Mouse (Mus musculus): ENCODE measurements around the gene C8g.
A peak's percentile ranks its signal among the peaks of the same experiment; 100 is the strongest.

The C8g gene

DNA sequence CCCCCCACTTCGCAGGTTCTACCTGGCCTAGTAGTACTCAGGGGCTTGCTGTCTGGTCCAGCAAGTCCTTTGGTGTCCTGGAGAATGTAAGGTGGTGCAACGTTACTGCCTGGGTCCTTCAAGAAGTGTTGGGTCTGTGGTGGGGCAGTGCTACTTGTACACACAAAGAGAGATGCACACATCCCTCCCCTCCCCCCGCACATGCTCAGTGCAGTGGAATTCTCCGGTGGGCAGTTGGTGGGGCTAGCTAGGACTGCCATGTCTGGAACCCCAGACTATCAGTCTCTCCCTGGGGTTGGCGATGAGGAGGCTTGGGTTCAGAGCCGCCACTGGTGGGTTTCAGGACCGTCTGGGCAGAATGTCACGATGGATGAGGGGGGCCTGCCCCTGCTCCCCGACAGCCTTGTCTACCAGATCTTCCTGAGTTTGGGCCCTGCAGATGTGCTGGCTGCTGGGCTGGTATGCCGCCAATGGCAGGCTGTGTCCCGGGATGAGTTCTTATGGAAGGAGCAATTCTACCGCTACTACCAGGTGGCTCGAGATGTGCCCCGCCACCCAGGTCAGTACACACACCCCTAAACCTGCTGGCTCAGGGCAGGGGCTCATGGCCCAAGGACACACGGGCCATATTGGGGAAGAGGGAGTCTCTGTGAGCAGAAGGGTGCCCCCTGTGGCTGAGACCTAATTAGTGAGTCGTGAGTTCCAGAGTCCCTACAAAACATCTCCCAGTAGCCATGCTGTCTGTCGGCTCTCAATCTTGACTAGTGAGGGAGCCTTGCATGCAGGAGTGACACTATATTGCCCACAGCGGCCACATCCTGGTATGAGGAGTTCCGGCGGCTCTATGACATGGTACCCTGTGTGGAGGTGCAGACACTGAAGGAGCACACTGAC lies at the start of gene C8g:
Gene C8g, minus strand, starts transcription at position 127 of the 894 bp plus-strand sequence.
- peak in 1 of 2 experiments; percentile 39 for DNase-seq (ENCODE audit: low spot score in 2 of 2)

DNA sequence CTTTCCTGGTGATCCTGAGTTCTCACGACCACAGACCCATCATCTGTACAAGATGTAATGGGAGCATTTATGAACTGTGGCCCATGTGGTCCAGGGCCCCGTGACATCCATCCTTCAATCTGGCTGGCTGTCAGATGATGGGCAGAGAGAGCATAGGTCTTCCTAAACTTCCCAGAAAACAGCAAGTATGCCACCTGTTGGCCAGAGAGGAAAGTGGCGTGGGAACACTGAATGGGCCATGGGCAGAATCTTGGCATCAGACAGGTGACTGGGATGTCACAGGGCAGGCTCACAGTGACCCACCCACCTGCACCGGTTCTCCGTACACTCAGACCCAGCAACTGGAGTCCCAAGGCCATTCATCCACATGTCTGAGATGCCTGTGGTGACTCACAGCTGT lies 49.7 kb upstream of the C8g start:
- DNase-seq (ENCODE audit: low spot score in 2 of 2) = no peak

GRCm38 (mm10) chr2:25549021-25549991 lies 47.8 kb upstream of the C8g start:
- DNase-seq (ENCODE audit: low spot score in 2 of 2) = no peak

- peak; percentile 99 for DNase-seq (ENCODE audit: low spot score in 2 of 2)
Observed at GRCm38 (mm10) chr2:25546811-25547491, 45.4 kb upstream of the C8g start, which contains the start of gene Traf2. Gene Traf2, minus strand, starts transcription at chr2:25546940.

DNA sequence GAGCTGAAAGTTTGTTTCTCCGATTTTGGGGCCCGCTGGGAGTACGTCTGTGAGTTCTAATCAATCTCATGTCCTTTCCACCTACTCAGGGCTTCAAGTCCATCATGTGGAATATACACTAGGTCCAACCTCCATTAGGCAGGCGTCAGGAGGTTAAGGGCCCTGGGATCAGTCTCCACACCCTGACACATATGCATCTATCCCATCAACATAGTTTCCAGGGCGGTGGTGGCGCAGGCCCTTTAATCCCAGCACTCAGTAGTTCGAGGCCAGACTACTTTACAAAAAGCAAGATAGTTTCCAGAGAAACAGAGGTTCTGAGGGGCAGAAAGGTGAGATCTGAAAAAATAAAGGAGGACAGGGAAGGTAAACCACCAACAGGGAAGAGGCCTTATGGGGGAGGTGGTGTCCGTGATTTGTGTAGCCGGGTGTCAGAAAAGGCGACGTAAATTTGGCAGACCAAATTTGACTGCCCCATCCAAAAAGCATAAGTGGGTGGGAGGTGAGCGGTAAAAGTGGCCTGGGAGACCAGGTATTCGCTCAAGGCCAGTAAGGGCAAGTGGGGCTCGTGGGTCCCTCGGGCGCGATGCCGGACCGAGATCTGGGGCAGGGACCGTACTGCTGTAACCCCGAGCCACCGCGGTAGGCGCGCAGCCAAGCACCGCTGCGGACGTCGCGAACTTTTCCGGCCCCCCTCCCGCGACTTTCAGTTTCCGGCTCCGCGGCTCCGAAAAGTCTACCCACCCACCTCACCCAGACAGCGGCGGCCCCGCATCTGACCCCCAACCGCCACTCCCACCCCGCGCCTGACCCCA lies 44.7 kb upstream of the C8g start:
- DNase-seq (ENCODE audit: low spot score in 2 of 2) = no peak

DNA sequence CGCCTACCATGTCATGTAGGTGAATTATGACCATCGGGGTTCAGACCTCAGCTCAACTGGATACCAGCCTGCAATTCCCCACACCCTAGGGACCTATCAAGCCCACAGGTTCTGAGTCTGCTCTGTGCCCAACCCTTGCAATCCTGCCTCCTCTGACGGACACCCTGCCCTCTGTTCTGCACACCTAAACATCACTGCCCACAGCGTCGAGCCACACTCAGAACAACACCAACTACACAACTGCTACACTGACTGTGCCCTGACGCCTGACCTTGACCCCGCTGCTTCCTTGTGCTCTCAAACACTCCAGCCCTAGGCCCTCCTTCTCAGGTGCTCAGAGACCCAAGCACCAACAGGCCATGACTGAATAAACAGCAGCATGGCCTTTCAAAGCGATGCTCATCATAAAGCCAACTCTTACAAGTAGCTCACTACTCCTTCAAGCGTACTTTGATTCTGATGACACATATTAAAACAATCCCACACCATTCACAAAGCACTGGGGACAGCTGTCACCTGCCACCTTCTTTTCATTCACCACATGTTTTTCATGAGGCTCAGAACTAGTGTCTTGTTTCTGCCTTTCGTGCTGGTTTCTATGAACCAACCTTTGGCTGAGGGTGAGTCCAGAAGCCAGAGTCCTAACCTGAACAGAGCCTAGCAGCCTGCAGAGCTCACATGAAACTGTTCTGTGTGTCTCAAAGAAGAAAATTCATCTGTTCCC lies 40.3 kb upstream of the C8g start:
- DNase-seq (ENCODE audit: low spot score in 2 of 2) = no peak

DNA sequence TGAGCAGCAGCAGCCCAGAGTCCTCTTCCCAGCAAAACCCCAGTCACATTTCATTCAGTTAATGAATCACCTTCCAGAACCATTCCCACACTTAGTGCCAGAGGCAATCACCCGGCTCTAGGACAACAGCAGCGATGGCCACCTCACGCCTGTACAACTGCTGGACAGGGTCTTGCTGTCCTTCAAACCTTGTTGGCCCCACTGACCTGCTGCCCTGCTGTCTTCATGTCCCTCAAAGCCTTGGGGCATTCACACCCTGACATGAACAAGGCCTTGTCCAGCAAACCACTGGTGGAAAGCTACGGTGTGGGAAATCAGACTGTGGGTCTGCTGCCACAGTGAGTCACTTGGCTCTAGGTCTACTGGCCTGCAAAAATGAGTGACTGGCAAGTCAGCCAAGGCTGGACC lies 39.0 kb upstream of the C8g start:
- DNase-seq (ENCODE audit: low spot score in 2 of 2) = no peak

DNA sequence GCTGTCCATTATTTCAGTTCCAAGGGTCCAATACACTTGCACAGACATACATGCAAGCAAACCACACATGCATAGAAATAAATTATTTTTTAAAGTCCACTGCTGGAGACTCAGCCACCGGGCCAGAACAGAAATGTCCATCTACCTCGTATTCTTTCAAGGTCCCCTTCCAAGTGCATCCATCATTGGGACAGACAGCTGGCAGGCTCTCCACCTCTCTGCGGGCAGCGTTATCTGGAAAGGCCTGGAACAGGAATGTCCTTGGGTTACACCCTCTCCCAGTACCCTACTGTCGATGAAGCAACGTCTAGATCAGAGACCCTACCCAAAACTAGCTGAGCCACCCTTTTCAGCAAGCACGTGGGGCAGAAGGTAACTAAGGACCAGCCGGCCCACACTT lies 35.0 kb upstream of the C8g start:
- no peak for DNase-seq (ENCODE audit: low spot score in 2 of 2)

- no peak for DNase-seq (ENCODE audit: low spot score in 2 of 2)
Observed at GRCm38 (mm10) chr2:25534866-25535182, 33.3 kb upstream of the C8g start.

GRCm38 (mm10) chr2:25534178-25534865 lies 32.8 kb upstream of the C8g start:
- DNase-seq (ENCODE audit: low spot score in 2 of 2) = peak in 1 of 2 experiments; percentile 21

DNA sequence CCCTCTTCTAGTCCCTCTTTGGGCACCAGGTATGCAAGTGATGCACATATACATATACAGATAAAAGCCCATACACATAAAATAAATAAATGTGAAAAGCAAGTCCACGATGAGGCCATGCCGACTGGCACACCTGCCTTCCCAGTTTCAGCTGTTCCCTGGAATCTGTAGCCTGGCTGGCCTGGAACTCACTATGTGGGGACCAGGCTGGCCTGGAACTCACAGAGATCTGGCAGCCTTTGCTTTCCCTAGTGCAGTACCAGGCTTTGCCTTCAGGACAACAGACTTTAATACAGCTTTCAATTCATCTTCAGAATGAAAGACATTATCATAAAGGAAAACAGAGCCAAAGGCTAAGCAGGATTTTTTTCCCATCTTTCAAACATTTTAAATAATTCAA lies 32.2 kb upstream of the C8g start:
- DNase-seq (ENCODE audit: low spot score in 2 of 2) = no peak

DNA sequence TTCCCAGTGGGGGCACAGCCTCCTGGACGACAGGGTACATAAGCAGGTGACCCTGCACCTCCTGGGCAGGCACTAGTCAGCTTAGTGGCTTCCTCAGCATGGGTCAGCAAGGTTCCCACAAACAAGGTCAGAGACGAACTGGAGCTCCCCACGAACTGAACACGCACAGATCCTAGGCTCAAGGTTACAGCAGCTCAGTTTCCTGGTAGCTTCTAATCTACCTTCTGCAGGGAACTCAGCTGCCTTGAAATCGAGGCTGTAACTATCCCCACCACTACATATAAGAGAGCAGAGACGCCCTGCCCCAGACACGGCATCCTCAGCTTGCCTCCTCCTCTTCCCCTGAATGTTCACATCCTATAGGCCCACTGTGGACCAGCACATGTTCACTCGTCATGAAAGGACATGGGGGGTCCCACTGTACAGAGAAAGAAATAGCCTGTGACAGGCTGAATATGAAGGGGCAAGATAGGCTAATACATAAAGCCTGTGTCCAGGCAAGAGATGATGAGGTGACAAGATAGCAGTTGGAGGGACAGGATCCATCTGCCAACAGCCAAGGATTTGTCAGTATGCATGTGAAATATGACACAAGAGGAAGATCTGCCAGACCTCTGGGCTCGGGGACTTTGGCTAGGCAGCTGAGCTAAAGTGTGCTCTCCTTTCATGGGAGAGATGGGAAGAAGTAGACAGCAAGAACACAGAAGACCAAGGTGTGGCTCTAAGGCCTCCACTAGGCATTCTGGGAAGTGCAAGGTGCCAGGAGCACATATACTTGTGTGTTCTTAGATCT lies 25.2 kb upstream of the C8g start:
- DNase-seq (ENCODE audit: low spot score in 2 of 2) = no peak

GRCm38 (mm10) chr2:25509912-25510311 lies 8.4 kb upstream of the C8g start:
- no peak for DNase-seq (ENCODE audit: low spot score in 2 of 2)

DNA sequence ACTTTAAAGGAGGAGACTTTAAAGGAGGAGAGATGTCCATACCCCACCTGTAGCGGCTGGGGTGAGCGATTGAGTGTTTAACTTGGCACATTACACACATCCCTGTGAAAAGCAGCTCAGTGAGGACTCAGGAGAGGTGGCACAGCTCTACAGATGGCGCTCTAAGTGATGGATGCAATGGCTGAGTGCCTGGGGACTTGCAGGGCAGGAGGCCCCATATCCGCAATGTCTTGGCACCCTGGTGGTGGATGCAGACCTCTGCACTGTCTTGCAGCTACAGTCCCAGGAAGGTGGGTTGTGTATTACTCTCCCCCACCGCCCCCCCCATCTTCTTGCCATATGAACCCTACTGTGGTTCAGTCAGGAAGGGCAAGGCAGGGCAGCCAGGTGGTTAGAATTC lies 5.4 kb upstream of the C8g start:
- DNase-seq (ENCODE audit: low spot score in 2 of 2) = no peak

DNA sequence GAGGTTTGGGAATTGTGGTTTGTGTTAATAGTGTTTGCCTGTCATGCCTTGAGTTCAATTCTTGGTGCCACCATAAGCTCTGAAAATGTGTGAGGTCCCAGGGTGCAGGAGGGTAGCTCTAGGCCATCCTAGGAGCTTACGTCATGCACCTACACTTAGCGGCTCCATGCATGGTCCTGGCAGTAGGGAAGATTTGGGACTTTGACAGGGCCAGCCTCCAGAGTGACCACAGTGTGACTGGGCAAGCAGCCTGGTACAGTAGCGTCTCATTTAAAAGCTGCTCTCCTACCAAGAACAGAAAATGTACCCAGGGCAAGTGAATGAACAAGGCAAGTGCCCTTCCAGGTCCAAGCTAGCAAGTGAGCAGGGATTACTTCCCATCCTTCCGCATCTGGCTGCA lies 4.3 kb upstream of the C8g start:
- no peak for DNase-seq (ENCODE audit: low spot score in 2 of 2)

DNA sequence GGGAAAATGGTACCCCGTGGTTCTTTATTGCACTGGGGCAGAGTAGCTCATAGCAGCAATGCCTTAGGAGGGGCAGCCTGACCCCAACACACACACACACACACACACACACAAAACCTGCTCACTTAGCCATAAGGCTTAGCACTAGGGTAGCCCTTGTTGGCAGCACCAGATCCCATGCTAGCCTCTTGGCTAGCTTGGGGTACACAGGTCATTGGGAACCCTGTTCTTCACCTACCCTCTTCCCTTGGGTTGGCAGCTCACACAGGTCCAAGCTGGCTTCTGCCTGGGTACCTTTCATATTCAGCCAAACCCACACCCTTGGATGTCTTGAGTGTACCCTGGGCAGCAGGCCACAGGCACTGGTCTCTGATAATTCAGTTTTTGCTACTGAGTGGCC lies 3.5 kb upstream of the C8g start:
- DNase-seq (ENCODE audit: low spot score in 2 of 2) = no peak

DNA sequence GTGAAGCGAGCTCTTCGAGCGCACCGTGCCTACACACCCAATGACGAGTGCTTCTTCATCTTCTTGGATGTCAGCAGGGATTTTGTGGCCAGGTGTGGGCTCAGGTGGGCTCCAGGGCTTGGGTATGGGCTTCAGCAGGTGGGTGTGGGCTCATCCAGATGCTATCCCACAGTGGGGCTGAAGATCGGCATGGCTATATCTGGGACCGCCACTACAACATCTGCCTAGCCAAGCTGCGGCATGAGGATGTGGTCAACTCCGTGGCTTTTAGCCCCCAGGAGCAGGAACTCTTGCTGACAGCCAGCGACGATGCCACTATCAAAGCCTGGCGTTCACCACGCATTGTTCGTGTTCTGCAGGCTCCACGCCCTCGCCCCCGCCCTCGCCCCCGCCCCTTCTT lies 3.0 kb upstream of the C8g start:
- no peak for DNase-seq (ENCODE audit: low spot score in 2 of 2)

- no peak for DNase-seq (ENCODE audit: low spot score in 2 of 2)
Observed at GRCm38 (mm10) chr2:25502726-25503125, 1.2 kb upstream of the C8g start.
